Mouse (Mus musculus) C2C12 (cell line): ENCODE results near the gene Prr3.

Experiments
- CEBPB ChIP-seq: IDR thresholded peaks from one replicate; pipeline ENCODE4 v1.6.1; 2011; ENCODE audit warnings: low read depth, mild to moderate bottlenecking, control low read depth, moderate library complexity
- CTCF ChIP-seq: IDR thresholded peaks from one replicate; pipeline ENCODE4 v1.5.1; 2011; ENCODE audit not compliant: control insufficient read depth, insufficient read depth, insufficient read length
- FOSL1 ChIP-seq: IDR thresholded peaks from one replicate; pipeline ENCODE4 v1.8.0; 2011; ENCODE audit warnings: mild to moderate bottlenecking, low read length; ENCODE audit not compliant: poor library complexity, insufficient read depth, severe bottlenecking
- MAX ChIP-seq: IDR thresholded peaks from one replicate; pipeline ENCODE4 v1.6.1; 2011; ENCODE audit warnings: mild to moderate bottlenecking, control low read depth
- MYOG ChIP-seq: IDR thresholded peaks from one replicate; pipeline ENCODE4 v1.6.1; 2011; ENCODE audit not compliant: control insufficient read depth, insufficient read length; ENCODE audit errors: extremely low read depth
- USF1 ChIP-seq: IDR thresholded peaks from one replicate; pipeline ENCODE4 v1.6.1; 2011; ENCODE audit warnings: low read depth, mild to moderate bottlenecking, control low read depth, moderate library complexity

DNA sequence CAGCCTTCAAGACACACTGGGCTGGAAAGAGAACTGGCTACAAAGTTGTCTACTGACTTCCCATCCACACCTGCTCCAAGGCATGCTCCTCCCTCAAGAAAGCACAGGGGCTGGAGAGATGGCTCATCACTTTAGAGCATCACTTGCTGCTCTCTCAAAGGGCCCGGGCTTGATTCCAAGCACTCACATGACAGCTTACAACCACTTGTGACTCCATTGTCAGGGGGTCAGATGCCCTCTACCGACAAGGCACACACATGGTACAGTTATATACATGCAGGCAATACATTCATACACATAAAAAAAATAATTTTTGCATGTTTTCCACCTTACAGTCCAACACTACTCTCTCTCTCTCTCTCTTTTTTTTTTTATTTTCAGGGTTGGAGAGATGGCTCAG lies 12.4 kb downstream of the Prr3 start:
- TF ChIP-seq CTCF (no peak), MAX (no peak), USF1 (no peak), CEBPB (no peak), FOSL1 (no peak), MYOG (no peak)
